Mouse (Mus musculus): Measurements from ENCODE around the gene Mrm2.

GRCm38 (mm10) chr5:140321042-140321755 is 10.5 kb downstream of the Mrm2 start, which contains the start of the genes Mad1l1 and Nudt1:
- TF ChIP-seq CTCF (IDR thresholded peaks at IDR 0.05; ENCODE audit: insufficient read depth, low read depth, low read length) (0 out of 2 replicates have a peak, but pooled peaks have one; percentile 27), POLR2A (IDR thresholded peaks at IDR 0.05; ENCODE audit: insufficient read depth, low read depth, low read length) (peak; percentile 47; the same call in 1 of the 2 replicates)
